Mouse (Mus musculus) midbrain, postnatal 0 days (tissue): ENCODE measurements around the gene Tenm4. TPM values are rescaled to one million over a fixed set of nuclear protein-coding genes. Genes with fewer than 3 reads are reported as not detected.

Experiments
- ATAC-seq: fragments of 200-750 bp; cut with Nextera tagmentation; 2 replicates; pipeline ENCODE4 v1.8.0; 2017; ENCODE audit warnings: moderate number of reproducible peaks, mild to moderate bottlenecking, moderate TSS enrichment, moderate library complexity; ENCODE audit not compliant: low FRiP score
- DNase-seq: peaks from one replicate; pipeline ENCODE4 v3.0.0-alpha.2; 2015; ENCODE audit warnings: low spot score
- H3K27ac ChIP-seq: fragments of 300-500 bp; sonication (generic); 2 replicates; pipeline ENCODE4 v1.5.1; 2014; ENCODE audit warnings: low read depth, mild to moderate bottlenecking, low read length, mixed read lengths
- H3K27me3 ChIP-seq: fragments of 300-500 bp; sonication (generic); 2 replicates; pipeline ENCODE4 v1.6.1; 2014; ENCODE audit warnings: low read length, control low read depth, mixed read lengths; ENCODE audit not compliant: insufficient read depth
- H3K36me3 ChIP-seq: fragments of 300-500 bp; sonication (generic); 2 replicates; pipeline ENCODE4 v1.6.1; 2014; ENCODE audit warnings: low read length, control low read depth, mixed read lengths; ENCODE audit not compliant: insufficient read depth
- H3K4me1 ChIP-seq: fragments of 300-500 bp; sonication (generic); 2 replicates; pipeline ENCODE4 v1.6.1; 2014; ENCODE audit warnings: mild to moderate bottlenecking, control low read depth, antibody characterized with exemption, low read length, mixed read lengths; ENCODE audit not compliant: insufficient read depth
- H3K4me2 ChIP-seq: fragments of 300-500 bp; sonication (generic); 2 replicates; pipeline ENCODE4 v1.6.1; 2014; ENCODE audit warnings: low read depth, mild to moderate bottlenecking, low read length, mixed read lengths; ENCODE audit not compliant: poor library complexity, severe bottlenecking
- H3K4me3 ChIP-seq: fragments of 300-500 bp; sonication (generic); 2 replicates; pipeline ENCODE4 v1.5.1; 2014; ENCODE audit warnings: low read depth, mild to moderate bottlenecking, low read length, moderate library complexity
- H3K9ac ChIP-seq: fragments of 300-500 bp; sonication (generic); replicated peaks from 2 replicates; pipeline ENCODE4 v1.6.1; 2014; ENCODE audit warnings: mild to moderate bottlenecking, low read length, moderate library complexity, mixed read lengths; ENCODE audit not compliant: poor library complexity, severe bottlenecking
- H3K9me3 ChIP-seq: fragments of 300-500 bp; sonication (generic); 2 replicates; pipeline ENCODE4 v1.6.1; 2016; ENCODE audit warnings: low read length, control low read depth
- CTCF ChIP-seq: IDR thresholded peaks from 2 replicates; pipeline ENCODE4 v1.5.1; 2016; ENCODE audit warnings: antibody characterized with exemption, mild to moderate bottlenecking
- WGBS: fragments of 180-500 bp; shearing (Covaris S2); extraction: QIAGEN DNeasy Blood & Tissue Kit; methylation state at CpG from one replicate; pipeline ENCODE4 v1.1.7; 2014; 5-methylcytosine and 5-hydroxymethylcytosine counted together
- polyA plus RNA-seq: library from polyadenylated mRNA; unstranded; fragments of >200 nt; fragmentation: Nextera tagmentation; extraction: Ambion mirVana; gene quantifications from 2 replicates; pipeline ENCODE4 v1.2.1, GENCODE M21; 2015
- total RNA-seq: library from RNA; depleted of rRNA; stranded (reverse); fragments of >200 nt; gene quantifications from 2 replicates; pipeline ENCODE4 v1.2.3, GENCODE M21; 2014

The Tenm4 gene
- total and polyA plus RNA-seq, 2 experiments from 2014 or later = 35.9 to 56.0 TPM

- 54% methylated on average over 12 of the region's 12 CpGs for WGBS
- Histone ChIP-seq H3K27ac (no peak overlapping the region), H3K4me3 (no peak overlapping the region), H3K4me2 (no peak overlapping the region), H3K27me3 (no peaks in the 10 kb centered on the region), H3K36me3 (peaks cover 13% of the 10 kb centered on the region; the same call in 1 of the 2 replicates), H3K9ac (no peak overlapping the region), H3K9me3 (no peaks in the 10 kb centered on the region), H3K4me1 (no peaks in the 10 kb centered on the region)
- ATAC-seq = no peak
- TF ChIP-seq CTCF = no peak
- no peak for DNase-seq
Measured at GRCm38 (mm10) chr7:96842477-96843255, 671.6 kb downstream of the Tenm4 start.

GRCm38 (mm10) chr7:96844104-96844894 is 673.3 kb downstream of the Tenm4 start:
- WGBS = 80% methylated on average over 8 of the region's 8 CpGs
- H3K4me3 ChIP-seq = no peak overlapping the region
- no peak for TF ChIP-seq CTCF
- ATAC-seq (no peak), DNase-seq (no peak)
- H3K36me3 ChIP-seq = peaks cover 6% of the 10 kb centered on the region; the same call in 1 of the 2 replicates
- no peaks in the 10 kb centered on the region for H3K9me3 ChIP-seq
- no peak overlapping the region for H3K4me2 ChIP-seq
- H3K27me3 ChIP-seq = no peaks in the 10 kb centered on the region
- H3K9ac ChIP-seq = no peak overlapping the region
- H3K4me1 ChIP-seq = no peaks in the 10 kb centered on the region
- no peak overlapping the region for H3K27ac ChIP-seq

GRCm38 (mm10) chr7:96852781-96853180 is 681.7 kb downstream of the Tenm4 start:
- Histone ChIP-seq H3K9me3 (no peaks in the 10 kb centered on the region), H3K27ac (no peak overlapping the region), H3K36me3 (no peaks in the 10 kb centered on the region), H3K9ac (no peak overlapping the region), H3K27me3 (no peaks in the 10 kb centered on the region), H3K4me3 (no peak overlapping the region), H3K4me2 (no peak overlapping the region), H3K4me1 (no peaks in the 10 kb centered on the region)
- 72% methylated on average over 2 of the region's 2 CpGs for WGBS
- ATAC-seq (no peak), DNase-seq (no peak)
- TF ChIP-seq CTCF = no peak

- H3K9ac ChIP-seq = no peak overlapping the region
- no peak for TF ChIP-seq CTCF
- no peaks in the 10 kb centered on the region for H3K4me1 ChIP-seq
- no peaks in the 10 kb centered on the region for H3K36me3 ChIP-seq
- H3K4me2 ChIP-seq = no peak overlapping the region
- 90% methylated on average over 5 of the region's 5 CpGs for WGBS
- ATAC-seq (no peak), DNase-seq (no peak)
- H3K27me3 ChIP-seq = no peaks in the 10 kb centered on the region
- H3K27ac ChIP-seq = no peak overlapping the region
- no peaks in the 10 kb centered on the region for H3K9me3 ChIP-seq
- H3K4me3 ChIP-seq = no peak overlapping the region
Measured at GRCm38 (mm10) chr7:96855867-96856406, 684.9 kb downstream of the Tenm4 start.

GRCm38 (mm10) chr7:96856518-96856917 is 685.5 kb downstream of the Tenm4 start:
- 85% methylated on average over 4 of the region's 4 CpGs for WGBS
- no peak overlapping the region for H3K27ac ChIP-seq
- H3K4me2 ChIP-seq = no peak overlapping the region
- no peaks in the 10 kb centered on the region for H3K9me3 ChIP-seq
- TF ChIP-seq CTCF = no peak
- H3K27me3 ChIP-seq = no peaks in the 10 kb centered on the region
- no peak for DNase-seq
- no peak overlapping the region for H3K4me3 ChIP-seq
- ATAC-seq = no peak
- H3K9ac ChIP-seq = no peak overlapping the region
- no peaks in the 10 kb centered on the region for H3K4me1 ChIP-seq
- no peaks in the 10 kb centered on the region for H3K36me3 ChIP-seq

- Histone ChIP-seq H3K4me1 (no peaks in the 10 kb centered on the region), H3K36me3 (no peaks in the 10 kb centered on the region; the same call in 1 of the 2 replicates), H3K9ac (no peak overlapping the region), H3K4me3 (no peak overlapping the region), H3K9me3 (no peaks in the 10 kb centered on the region), H3K27ac (no peak overlapping the region), H3K27me3 (no peaks in the 10 kb centered on the region), H3K4me2 (no peak overlapping the region)
- 84% methylated on average over 2 of the region's 2 CpGs for WGBS
- DNase-seq (no peak), ATAC-seq (no peak)
- TF ChIP-seq CTCF = no peak
Measured at GRCm38 (mm10) chr7:96859077-96859476, 688.0 kb downstream of the Tenm4 start.
